Mouse (Mus musculus) heart, adult 2 months (tissue): ENCODE results near the gene Lgals4.

ENCODE experiments used
- CTCF ChIP-seq: fragments of 200-600 bp; IDR thresholded peaks from 2 replicates; pipeline ENCODE4 v1.8.1; 2022; ENCODE audit warnings: antibody characterized with exemption, mild to moderate bottlenecking, moderate library complexity
- EP300 ChIP-seq: fragments of 200-500 bp; IDR thresholded peaks from 2 replicates; pipeline ENCODE4 v1.6.1; 2011; ENCODE audit warnings: low read depth, low read length, control low read depth; ENCODE audit not compliant: insufficient read depth
- POLR2A ChIP-seq: fragments of 200-500 bp; IDR thresholded peaks from 2 replicates; pipeline ENCODE4 v1.6.1; 2011; ENCODE audit warnings: mild to moderate bottlenecking, low read depth, low read length, control low read depth; ENCODE audit not compliant: insufficient read depth

DNA sequence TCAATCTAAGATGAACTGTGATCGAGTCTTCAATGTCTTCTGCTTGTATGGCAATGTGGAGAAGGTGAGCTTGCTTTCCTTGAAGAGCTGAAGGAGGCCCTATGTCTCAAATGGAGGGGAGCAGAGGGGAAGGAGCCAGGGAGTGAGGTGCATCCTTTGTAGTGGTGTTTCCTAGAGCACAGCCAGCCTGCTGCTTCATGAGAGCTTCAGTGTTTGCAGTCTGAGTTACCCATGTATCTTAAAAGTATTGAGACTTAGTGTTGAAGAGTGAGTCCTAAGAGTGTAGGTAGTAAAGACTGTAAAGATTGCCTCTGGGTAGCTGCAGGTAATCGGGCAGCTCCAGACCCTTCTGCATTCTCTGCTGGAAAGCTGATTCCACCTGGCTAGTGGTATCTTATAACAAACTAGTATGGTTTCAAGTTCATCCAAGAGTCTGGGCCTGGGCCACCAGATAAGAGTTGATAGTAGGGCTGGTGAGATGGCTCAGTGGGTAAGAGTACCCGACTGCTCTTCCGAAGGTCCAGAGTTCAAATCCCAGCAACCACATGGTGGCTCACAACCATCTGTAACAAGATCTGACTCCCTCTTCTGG, 14.7 kb upstream of the Lgals4 start:
- TF ChIP-seq CTCF (no peak), EP300 (no peak), POLR2A (no peak)
